Mouse (Mus musculus) lung, embryonic 14.5 days (tissue): ENCODE measurements around the gene Plekha6. TPM values are rescaled to one million over a fixed set of nuclear protein-coding genes. Genes with fewer than 3 reads are reported as not detected.
A peak's percentile ranks its signal among the peaks of the same experiment; 100 is the strongest.

ENCODE experiments used
- ATAC-seq: fragments of 200-750 bp; cut with Nextera tagmentation; 2 replicates; pipeline ENCODE4 v1.8.0; 2017; ENCODE audit warnings: mild to moderate bottlenecking, moderate TSS enrichment, moderate library complexity; ENCODE audit not compliant: insufficient read depth
- DNase-seq: peaks from one replicate; pipeline ENCODE4 v3.0.0-alpha.2; 2015
- H3K27ac ChIP-seq: fragments of 300-500 bp; sonication (generic); 2 replicates; pipeline ENCODE4 v1.5.1; 2014; ENCODE audit warnings: low read depth, mild to moderate bottlenecking, moderate library complexity
- H3K27me3 ChIP-seq: fragments of 300-500 bp; sonication (generic); 2 replicates; pipeline ENCODE4 v1.6.1; 2014; ENCODE audit warnings: low read length, control low read depth; ENCODE audit not compliant: insufficient read depth
- H3K36me3 ChIP-seq: fragments of 300-500 bp; sonication (generic); 2 replicates; pipeline ENCODE4 v1.6.1; 2014; ENCODE audit warnings: control low read depth; ENCODE audit not compliant: insufficient read depth
- H3K4me1 ChIP-seq: fragments of 300-500 bp; sonication (generic); 2 replicates; pipeline ENCODE4 v1.6.1; 2014; ENCODE audit warnings: antibody characterized with exemption, control low read depth; ENCODE audit not compliant: insufficient read depth
- H3K4me2 ChIP-seq: fragments of 300-500 bp; sonication (generic); 2 replicates; pipeline ENCODE4 v1.6.1; 2014; ENCODE audit warnings: mild to moderate bottlenecking
- H3K4me3 ChIP-seq: fragments of 300-500 bp; sonication (generic); 2 replicates; pipeline ENCODE4 v1.5.1; 2014; ENCODE audit warnings: low read depth, low read length
- H3K9ac ChIP-seq: fragments of 300-500 bp; sonication (generic); 2 replicates; pipeline ENCODE4 v1.6.1; 2014
- H3K9me3 ChIP-seq: fragments of 300-500 bp; sonication (generic); 2 replicates; pipeline ENCODE4 v1.6.1; 2016; ENCODE audit warnings: low read depth, low read length, control low read depth
- CTCF ChIP-seq: IDR thresholded peaks from 2 replicates; pipeline ENCODE4 v1.5.1; 2016; ENCODE audit warnings: antibody characterized with exemption, low read depth
- WGBS: fragments of 180-500 bp; shearing (Covaris S2); extraction: QIAGEN DNeasy Blood & Tissue Kit; methylation state at CpG from one replicate; pipeline ENCODE4 v1.1.7; 2014; 5-methylcytosine and 5-hydroxymethylcytosine counted together
- polyA plus RNA-seq: library from polyadenylated mRNA; unstranded; fragments of >200 nt; fragmentation: Nextera tagmentation; extraction: Ambion mirVana; gene quantifications from 2 replicates; pipeline ENCODE4 v1.2.1, GENCODE M21; 2014

Gene Plekha6
- polyA plus RNA-seq, 1 experiment from 2014 or later = 6.7 TPM

- TF ChIP-seq CTCF = peak; percentile 91
- no peaks in the 10 kb centered on the region for H3K27me3 ChIP-seq
- 7% methylated on average over 4 of the region's 4 CpGs for WGBS
- ATAC-seq = peak; percentile 21; the same call in 1 of the 2 replicates
- H3K9me3 ChIP-seq = no peaks in the 10 kb centered on the region
- DNase-seq = peak; percentile 86
- no peak overlapping the region for H3K9ac ChIP-seq
- H3K4me1 ChIP-seq = peaks cover 8% of the 10 kb centered on the region; the same call in 1 of the 2 replicates
- H3K27ac ChIP-seq = no peak overlapping the region
- H3K4me2 ChIP-seq = no peak overlapping the region
- H3K4me3 ChIP-seq = no peak overlapping the region
- no peaks in the 10 kb centered on the region for H3K36me3 ChIP-seq
These were observed 142.8 kb downstream of the Plekha6 start for GRCm38 (mm10) chr1:133306842-133307241.

- WGBS = 16% methylated on average over 6 of the region's 6 CpGs
- peak; percentile 77 for TF ChIP-seq CTCF
These were observed 143.3 kb downstream of the Plekha6 start for GRCm38 (mm10) chr1:133307318-133307717.

GRCm38 (mm10) chr1:133309652-133310267 is 145.8 kb downstream of the Plekha6 start, which contains the start of gene Golt1a:
TSS of gene Golt1a (plus strand) at chr1:133309800.
- H3K4me1 ChIP-seq = no peaks in the 10 kb centered on the region
- no peaks in the 10 kb centered on the region for H3K36me3 ChIP-seq
- no peaks in the 10 kb centered on the region for H3K27me3 ChIP-seq
- no peak for TF ChIP-seq CTCF
- WGBS = 51% methylated on average over 14 of the region's 14 CpGs
- H3K4me3 ChIP-seq = no peak within 1 kb of the TSS
- DNase-seq = peak; percentile 23
- no peak within 1 kb of the TSS for H3K27ac ChIP-seq
- 0 out of 2 replicates have a peak within 1 kb of the TSS, but pooled peaks have one; percentile 25 for H3K4me2 ChIP-seq
- no peak within 1 kb of the TSS; the same call in 1 of the 2 replicates for H3K9ac ChIP-seq
- ATAC-seq = no peak
- no peaks in the 10 kb centered on the region for H3K9me3 ChIP-seq

More at GRCm38 (mm10) chr1:133307318-133307717, 143.3 kb downstream of the Plekha6 start:
- ATAC-seq (no peak), DNase-seq (peak; percentile 90)
- Histone ChIP-seq H3K9ac (no peak overlapping the region), H3K4me2 (no peak overlapping the region), H3K4me1 (peaks cover 3% of the 10 kb centered on the region; the same call in 1 of the 2 replicates), H3K27me3 (no peaks in the 10 kb centered on the region), H3K9me3 (no peaks in the 10 kb centered on the region), H3K36me3 (no peaks in the 10 kb centered on the region), H3K4me3 (no peak overlapping the region), H3K27ac (no peak overlapping the region)

- Histone ChIP-seq H3K27me3 (no peaks in the 10 kb centered on the region), H3K4me3 (no peak overlapping the region), H3K4me2 (no peak overlapping the region), H3K27ac (no peak overlapping the region), H3K4me1 (no peaks in the 10 kb centered on the region), H3K36me3 (no peaks in the 10 kb centered on the region), H3K9me3 (no peaks in the 10 kb centered on the region), H3K9ac (no peak overlapping the region)
- DNase-seq = no peak
- WGBS = 55% methylated on average over 4 of the region's 4 CpGs
- no peak for ATAC-seq
- peak; percentile 66 for TF ChIP-seq CTCF
These were observed 147.2 kb downstream of the Plekha6 start for GRCm38 (mm10) chr1:133311240-133311639.

GRCm38 (mm10) chr1:133311946-133312345 is 147.9 kb downstream of the Plekha6 start:
- Histone ChIP-seq H3K9ac (no peak overlapping the region), H3K4me1 (no peaks in the 10 kb centered on the region), H3K36me3 (no peaks in the 10 kb centered on the region), H3K9me3 (no peaks in the 10 kb centered on the region), H3K4me3 (no peak overlapping the region), H3K4me2 (no peak overlapping the region), H3K27ac (no peak overlapping the region), H3K27me3 (no peaks in the 10 kb centered on the region)
- peak; percentile 73 for ATAC-seq
- no peak for TF ChIP-seq CTCF
- WGBS = 18% methylated on average over 10 of the region's 10 CpGs
- peak; percentile 71 for DNase-seq

- no peaks in the 10 kb centered on the region for H3K27me3 ChIP-seq
- no peaks in the 10 kb centered on the region for H3K4me1 ChIP-seq
- no peak for ATAC-seq
- H3K4me3 ChIP-seq = no peak overlapping the region
- DNase-seq = peak; percentile 78
- peak; percentile 84 for TF ChIP-seq CTCF
- no peak overlapping the region for H3K9ac ChIP-seq
- no peaks in the 10 kb centered on the region for H3K36me3 ChIP-seq
- WGBS = 28% methylated on average over 8 of the region's 8 CpGs
- H3K27ac ChIP-seq = no peak overlapping the region
- no peak overlapping the region for H3K4me2 ChIP-seq
- H3K9me3 ChIP-seq = no peaks in the 10 kb centered on the region
These were observed 150.4 kb downstream of the Plekha6 start for GRCm38 (mm10) chr1:133314364-133314763.

GRCm38 (mm10) chr1:133315775-133316174 is 151.8 kb downstream of the Plekha6 start:
- no peaks in the 10 kb centered on the region for H3K27me3 ChIP-seq
- H3K27ac ChIP-seq = no peak overlapping the region
- ATAC-seq (no peak), DNase-seq (no peak)
- no peak for TF ChIP-seq CTCF
- no peaks in the 10 kb centered on the region for H3K4me1 ChIP-seq
- no peak overlapping the region for H3K4me2 ChIP-seq
- H3K4me3 ChIP-seq = no peak overlapping the region
- H3K36me3 ChIP-seq = no peaks in the 10 kb centered on the region
- H3K9ac ChIP-seq = no peak overlapping the region
- no peaks in the 10 kb centered on the region for H3K9me3 ChIP-seq
- WGBS = 79% methylated on average over 6 of the region's 6 CpGs
